In genomic region chr14:60181306-60181705, GRCm38 (mm10) we compare ENCODE assay signal across 16 mouse cellular contexts.
"Had no signal": no experiment of that assay in that cellular context is flagged by ENCODE, and none has a peak within 500 bp of the region (broad histone marks: within the 10 kb centered on the region; RNA-seq: fewer than 3 reads in every experiment).

No protein-coding gene starts in this region.

- H3K27me3 ChIP-seq: neural tube, embryonic 15.5 days had no signal

- H3K9ac ChIP-seq: limb, embryonic 12.5 days; liver, embryonic 13.5 days; liver, postnatal 0 days; lung, embryonic 15.5 days; midbrain, embryonic 12.5 days; neural tube, embryonic 15.5 days had no signal

- ATAC-seq: liver, postnatal 0 days; midbrain, embryonic 16.5 days had no signal

- H3K36me3 ChIP-seq: limb, embryonic 12.5 days; liver, embryonic 13.5 days; lung, embryonic 15.5 days; midbrain, embryonic 12.5 days had no signal

- H3K27ac ChIP-seq: limb, embryonic 12.5 days; liver, embryonic 13.5 days; lung, embryonic 15.5 days; macrophage; midbrain, embryonic 12.5 days; neural tube, embryonic 15.5 days had no signal

- H3K4me2 ChIP-seq: limb, embryonic 12.5 days; liver, embryonic 13.5 days; lung, embryonic 15.5 days; midbrain, embryonic 12.5 days; neural tube, embryonic 15.5 days had no signal

- H3K4me3 ChIP-seq: limb, embryonic 12.5 days; liver, embryonic 13.5 days; lung, embryonic 15.5 days; megakaryocyte, embryonic 14.5 days; midbrain, embryonic 12.5 days; neural tube, embryonic 15.5 days had no signal

- H3K9me3 ChIP-seq: limb, embryonic 12.5 days; liver, embryonic 13.5 days; lung, embryonic 15.5 days; megakaryocyte, embryonic 14.5 days; midbrain, embryonic 12.5 days; neural tube, embryonic 15.5 days had no signal

- DNase-seq: kidney, adult 9 months; kidney, postnatal 10 days; kidney, postnatal 4 days; liver; liver, embryonic 13.5 days; liver, postnatal 0 days; lung, postnatal 14 days; thymus, adult 18-20 months; thymus, postnatal 14 days had no signal
